ENCODE assay signal across 10 mouse cellular contexts in the genomic region with DNA sequence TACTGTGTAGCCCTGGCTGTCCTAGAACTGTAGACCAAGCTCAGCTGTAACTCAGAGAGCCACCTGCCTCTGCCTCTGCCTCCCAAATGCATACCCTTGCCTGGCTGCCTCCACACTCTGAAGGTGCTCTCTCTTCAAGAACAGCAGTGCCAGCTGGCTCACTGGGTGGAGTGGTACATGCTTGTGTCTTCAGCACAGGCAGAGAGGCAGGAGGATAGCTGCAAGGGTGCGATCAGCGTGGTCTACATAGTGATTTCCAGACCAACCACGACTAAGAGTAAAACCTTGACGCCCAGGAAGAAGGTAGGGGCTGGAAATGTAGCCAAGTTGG. TPM values are rescaled to one million over a fixed set of nuclear protein-coding genes. Genes with fewer than 3 reads are reported as not detected.
DNase-seq lines count a peak whose midpoint lies in the region; ATAC-seq and TF ChIP-seq lines count a peak whose summit lies in the region.
"Had no signal": no experiment of that assay in that cellular context is flagged by ENCODE, and none has a peak within 500 bp of the region (broad histone marks: within the 10 kb centered on the region; RNA-seq: fewer than 3 reads in every experiment).

No protein-coding gene starts in this region.

- TF ChIP-seq CTCF in lung, embryonic 14.5 days (IDR thresholded peaks at IDR 0.05; ENCODE audit: low read depth): no peak
- no peak for TF ChIP-seq CTCF in liver, postnatal 0 days (IDR thresholded peaks at IDR 0.05; ENCODE audit: low read depth)

- H3K27ac ChIP-seq in forebrain, embryonic 10.5 days: peak overlapping the region; percentile 73
- no peak overlapping the region for H3K27ac ChIP-seq in forebrain, embryonic 12.5 days
- H3K27ac ChIP-seq in lung, embryonic 14.5 days (ENCODE audit: low read depth): peak overlapping the region; percentile 82
- peak overlapping the region; percentile 59 for H3K27ac ChIP-seq in embryonic facial prominence, embryonic 14.5 days (replicated peaks; ENCODE audit: low read depth, low read length)
- peak overlapping the region; percentile 86 for H3K27ac ChIP-seq in liver, postnatal 0 days (ENCODE audit: low read depth)

- H3K9me3 ChIP-seq in forebrain, embryonic 10.5 days: no peaks in the 10 kb centered on the region
- no peaks in the 10 kb centered on the region for H3K9me3 ChIP-seq in forebrain, embryonic 12.5 days
- H3K9me3 ChIP-seq in lung, embryonic 14.5 days (ENCODE audit: low read depth, low read length): no peaks in the 10 kb centered on the region
- no peaks in the 10 kb centered on the region for H3K9me3 ChIP-seq in embryonic facial prominence, embryonic 14.5 days (ENCODE audit: control insufficient read depth, low read length)
- H3K9me3 ChIP-seq in liver, postnatal 0 days (ENCODE audit: low read length): no peaks in the 10 kb centered on the region

- WGBS in forebrain, embryonic 10.5 days: 90% methylated on average over 4 of the region's 4 CpGs
- 90% methylated on average over 4 of the region's 4 CpGs for WGBS in forebrain, embryonic 12.5 days
- WGBS in lung, embryonic 14.5 days: 87% methylated on average over 4 of the region's 4 CpGs
- WGBS in embryonic facial prominence, embryonic 14.5 days: 84% methylated on average over 4 of the region's 4 CpGs
- 57% methylated on average over 4 of the region's 4 CpGs for WGBS in liver, postnatal 0 days (ENCODE audit: insufficient replicate concordance)

- H3K36me3 ChIP-seq in forebrain, embryonic 10.5 days (replicated peaks): peaks cover 63% of the 10 kb centered on the region
- peaks cover 33% of the 10 kb centered on the region for H3K36me3 ChIP-seq in forebrain, embryonic 12.5 days (replicated peaks)
- H3K36me3 ChIP-seq in lung, embryonic 14.5 days (ENCODE audit: insufficient read depth): peaks cover 52% of the 10 kb centered on the region
- peaks cover 60% of the 10 kb centered on the region for H3K36me3 ChIP-seq in embryonic facial prominence, embryonic 14.5 days (ENCODE audit: control insufficient read depth, insufficient read depth, low read length)
- peaks cover 14% of the 10 kb centered on the region for H3K36me3 ChIP-seq in liver, postnatal 0 days (replicated peaks; ENCODE audit: insufficient read depth, low read length)

- no peaks in the 10 kb centered on the region for H3K27me3 ChIP-seq in forebrain, embryonic 10.5 days (ENCODE audit: poor library complexity, severe bottlenecking)
- no peaks in the 10 kb centered on the region for H3K27me3 ChIP-seq in forebrain, embryonic 12.5 days
- H3K27me3 ChIP-seq in lung, embryonic 14.5 days (ENCODE audit: insufficient read depth, low read length): no peaks in the 10 kb centered on the region
- H3K27me3 ChIP-seq in embryonic facial prominence, embryonic 14.5 days (replicated peaks; ENCODE audit: control insufficient read depth, insufficient read depth, low read length): no peaks in the 10 kb centered on the region
- H3K27me3 ChIP-seq in liver, postnatal 0 days (ENCODE audit: insufficient read depth, low read length): no peaks in the 10 kb centered on the region

- H3K4me1 ChIP-seq in forebrain, embryonic 10.5 days: peaks cover 59% of the 10 kb centered on the region
- peaks cover 45% of the 10 kb centered on the region for H3K4me1 ChIP-seq in forebrain, embryonic 12.5 days
- peaks cover 34% of the 10 kb centered on the region for H3K4me1 ChIP-seq in lung, embryonic 14.5 days (ENCODE audit: insufficient read depth)
- H3K4me1 ChIP-seq in embryonic facial prominence, embryonic 14.5 days (ENCODE audit: control insufficient read depth, insufficient read depth, low read length): peaks cover 42% of the 10 kb centered on the region
- peaks cover 40% of the 10 kb centered on the region for H3K4me1 ChIP-seq in liver, postnatal 0 days (ENCODE audit: insufficient read depth)

- H3K9ac ChIP-seq in forebrain, embryonic 12.5 days: no peak overlapping the region
- no peak overlapping the region for H3K9ac ChIP-seq in lung, embryonic 14.5 days
- H3K9ac ChIP-seq in embryonic facial prominence, embryonic 14.5 days (ENCODE audit: low read depth, low read length): no peak overlapping the region
- H3K9ac ChIP-seq in liver, postnatal 0 days (replicated peaks): peak overlapping the region; percentile 41; the same call in 1 of the 2 replicates

- no peak for DNase-seq in forebrain, embryonic 10.5 days (ENCODE audit: extremely low spot score, low spot score)
- DNase-seq in lung, embryonic 14.5 days: no peak
- no peak for DNase-seq in lung, postnatal 14 days
- no peak for DNase-seq in embryonic facial prominence, embryonic 14.5 days (ENCODE audit: low spot score)
- DNase-seq in liver, postnatal 0 days: no peak
- no peak for DNase-seq in urinary bladder, postnatal 4 days (ENCODE audit: low spot score in 2 of 2)
- DNase-seq: layer of hippocampus, adult 9-11 months had no signal

- no peak overlapping the region for H3K4me2 ChIP-seq in forebrain, embryonic 12.5 days
- H3K4me2 ChIP-seq in lung, embryonic 14.5 days: peak overlapping the region; percentile 40; the same call in 1 of the 2 replicates
- H3K4me2 ChIP-seq in embryonic facial prominence, embryonic 14.5 days (ENCODE audit: low read depth, low read length): no peak overlapping the region
- H3K4me2 ChIP-seq in liver, postnatal 0 days (ENCODE audit: low read depth, low read length): peak overlapping the region; percentile 66

- ATAC-seq in forebrain, embryonic 12.5 days (ENCODE audit: low FRiP score): no peak
- ATAC-seq in lung, embryonic 14.5 days (ENCODE audit: insufficient read depth): no peak
- no peak for ATAC-seq in embryonic facial prominence, embryonic 14.5 days (ENCODE audit: low read depth)
- no peak for ATAC-seq in liver, postnatal 0 days
- ATAC-seq in megakaryocyte-erythroid progenitor cell, adult 5-6 weeks (replicated peaks; ENCODE audit: low FRiP score, low TSS enrichment, poor library complexity, severe bottlenecking): no peak
- ATAC-seq: forebrain, embryonic 16.5 days had no signal

- TF ChIP-seq EP300 in liver, postnatal 0 days (IDR thresholded peaks at IDR 0.05; ENCODE audit: low read depth): no peak

- peak overlapping the region; percentile 12; the same call in 1 of the 2 replicates for H3K4me3 ChIP-seq in forebrain, embryonic 10.5 days
- no peak overlapping the region for H3K4me3 ChIP-seq in forebrain, embryonic 12.5 days (replicated peaks)
- no peak overlapping the region for H3K4me3 ChIP-seq in lung, embryonic 14.5 days (ENCODE audit: low read depth, low read length)
- H3K4me3 ChIP-seq in embryonic facial prominence, embryonic 14.5 days (ENCODE audit: low read depth, low read length): no peak overlapping the region
- no peak overlapping the region for H3K4me3 ChIP-seq in liver, postnatal 0 days (ENCODE audit: low read depth, low read length)

RNA-seq across cellular contexts. Expression of gene Ahdc1, which starts 47.0 kb away (rescaled TPM):
- polyA plus RNA-seq in forebrain, embryonic 10.5 days (2016; fragmentation: Nextera tagmentation; extraction: Ambion mirVana): 5.8 and 7.4 TPM in 2 replicates
- 7.2 and 8.1 TPM in 2 replicates for polyA plus RNA-seq in forebrain, embryonic 12.5 days (2016; fragmentation: Nextera tagmentation; extraction: Ambion mirVana)
- 10.2 and 10.5 TPM in 2 replicates for polyA plus RNA-seq in lung, embryonic 14.5 days (2014; fragmentation: Nextera tagmentation; extraction: Ambion mirVana)
- 11.0 and 11.7 TPM in 2 replicates for polyA plus RNA-seq in embryonic facial prominence, embryonic 14.5 days (2014; fragmentation: Nextera tagmentation; extraction: Ambion mirVana)
- 0.76 and 0.87 TPM in 2 replicates for polyA plus RNA-seq in liver, postnatal 0 days (2015; fragmentation: Nextera tagmentation; extraction: Ambion mirVana)
- total RNA-seq in megakaryocyte-erythroid progenitor cell, adult 5-6 weeks (2014; fragmentation: Nextera tagmentation): 4.8 and 7.0 TPM in 2 replicates
- 0.33 and 0.72 TPM in 2 replicates for total RNA-seq in megakaryocyte-erythroid progenitor cell, adult 5-6 weeks (2017)

Comparison
In these comparisons a context has a peak if more than half of its experiments do, and no peak if none do; other contexts are left out.
1. H3K4me2 ChIP-seq: peak in lung, embryonic 14.5 days (single experiment) and liver, postnatal 0 days (single experiment); none in forebrain, embryonic 12.5 days (single experiment) and embryonic facial prominence, embryonic 14.5 days (single experiment).